Comparison of ENCODE assay signal across 11 mouse cellular contexts in genomic region chr15:36895031-36895430, GRCm38 (mm10).
"Had no signal": no experiment of that assay in that cellular context is flagged by ENCODE, and none has a peak within 500 bp of the region (broad histone marks: within the 10 kb centered on the region; RNA-seq: fewer than 3 reads in every experiment).

No protein-coding gene starts in this region.

- DNase-seq: gastrocnemius, adult 2 months; gastrocnemius, postnatal 10 days; gastrocnemius, postnatal 25 days; heart, adult 18-20 months; heart, postnatal 10 days; heart, postnatal 4 days; kidney, adult 18-20 months; kidney, postnatal 14 days; kidney, postnatal 36 days; liver; liver, embryonic 13.5 days had no signal
